Mouse (Mus musculus): ENCODE data around the gene Aire.

Gene Aire

GRCm38 (mm10) chr10:78043406-78043836 lies at the start of gene Aire:
Aire (minus strand) TSS chr10:78043610.
- no peak for DNase-seq (ENCODE audit: low read depth, low spot score)

DNA sequence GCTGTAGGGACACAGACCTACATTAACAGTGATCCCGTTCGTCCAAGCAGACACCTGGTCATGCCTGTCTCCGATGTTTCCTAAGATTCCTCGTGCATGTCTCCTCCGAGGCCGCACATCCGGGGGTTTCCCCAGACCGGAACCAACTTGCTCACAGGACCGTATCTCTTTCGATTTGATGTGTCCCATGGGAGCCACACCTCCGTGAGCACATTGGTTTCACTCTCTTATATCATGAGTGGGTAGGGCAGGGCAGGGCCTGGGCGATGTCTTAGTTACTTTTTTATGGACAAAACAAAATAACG lies 49.3 kb upstream of the Aire start:
- DNase-seq (ENCODE audit: low read depth, low spot score) = no peak

DNA sequence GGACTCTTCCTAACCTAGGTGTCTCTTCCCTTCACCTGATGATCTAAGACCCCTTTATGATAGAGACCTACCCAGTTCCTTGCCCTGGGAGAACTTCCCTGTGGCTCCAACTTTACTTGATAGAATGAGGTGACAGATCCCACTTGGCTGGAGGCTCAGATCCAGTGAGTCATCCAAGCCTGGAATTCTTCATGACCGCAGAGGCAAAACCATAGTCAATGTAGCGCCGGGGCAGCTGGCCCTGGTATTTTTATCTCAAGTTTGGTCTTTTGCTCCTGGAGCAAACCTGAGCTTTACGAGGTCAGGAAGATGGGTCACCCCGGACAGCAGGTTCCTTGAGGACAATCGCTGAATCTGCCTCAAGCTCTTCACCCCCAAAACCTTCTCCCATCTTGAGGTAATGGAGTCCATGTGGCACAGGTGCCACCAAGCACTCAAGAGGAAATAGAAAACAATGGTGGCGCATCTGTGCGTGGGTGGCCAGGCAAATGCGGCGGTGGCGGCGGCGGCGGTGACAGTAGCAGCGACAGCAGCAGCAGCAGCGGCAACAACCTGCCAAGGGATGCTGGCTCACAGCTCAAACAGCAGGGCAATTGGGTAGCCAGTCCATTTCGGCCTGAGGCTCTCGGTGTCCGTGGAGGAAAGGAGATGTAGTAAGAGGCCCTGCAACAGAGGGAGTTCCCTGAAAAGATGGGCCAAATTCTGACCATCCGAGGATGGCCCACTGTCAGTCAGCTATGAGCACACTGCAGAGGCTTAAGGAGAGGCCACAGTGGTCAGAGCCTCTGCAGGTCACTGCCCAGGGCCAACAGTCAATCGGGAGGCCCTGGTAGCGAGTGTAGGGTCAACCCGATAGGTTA lies 48.7 kb upstream of the Aire start:
- DNase-seq (ENCODE audit: low read depth, low spot score) = no peak

DNA sequence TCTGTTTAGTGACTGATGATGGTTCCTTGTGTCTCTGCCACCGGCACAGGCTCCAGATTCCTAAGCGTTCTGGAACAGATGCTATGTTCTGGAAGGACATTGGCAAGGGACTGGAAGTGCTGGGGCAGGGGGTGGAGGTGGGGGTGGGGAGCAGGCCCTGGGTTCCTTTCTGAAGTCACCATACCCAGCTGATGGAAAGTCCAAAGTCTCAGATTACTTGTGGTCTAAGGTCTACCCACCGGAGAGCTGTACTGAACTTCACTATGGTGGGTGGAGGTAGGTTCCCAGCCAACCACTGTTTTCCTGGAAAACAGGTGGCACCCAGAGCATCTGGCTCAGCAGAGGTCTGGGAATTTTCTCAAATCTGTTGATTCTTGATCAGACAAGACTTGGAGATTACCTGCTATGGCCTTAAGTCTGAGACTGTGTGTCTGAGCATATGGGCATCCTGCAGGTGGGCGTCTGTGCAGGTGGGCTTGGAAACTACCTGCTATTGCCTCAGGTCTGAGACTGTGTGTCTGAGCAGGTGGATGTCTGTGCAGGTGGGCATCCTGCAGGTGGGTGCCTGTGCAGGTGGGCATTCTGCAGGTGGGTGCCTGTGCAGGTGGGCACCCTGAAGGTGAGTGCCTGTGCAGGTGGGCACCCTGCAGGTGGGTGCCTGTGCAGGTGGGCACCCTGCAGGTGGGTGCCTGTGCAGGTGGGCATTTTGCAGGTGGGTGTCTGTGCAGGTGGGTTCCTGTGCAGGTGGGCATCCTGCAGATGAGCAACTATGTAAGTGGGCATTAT lies 47.5 kb upstream of the Aire start:
- DNase-seq (ENCODE audit: low read depth, low spot score) = no peak

GRCm38 (mm10) chr10:78090246-78090645 lies 46.8 kb upstream of the Aire start:
- no peak for DNase-seq (ENCODE audit: low read depth, low spot score)

- no peak for DNase-seq (ENCODE audit: low read depth, low spot score)
These were observed 43.7 kb upstream of the Aire start for GRCm38 (mm10) chr10:78087101-78087511.

- no peak for DNase-seq (ENCODE audit: low read depth, low spot score)
These were observed 43.1 kb upstream of the Aire start for GRCm38 (mm10) chr10:78086444-78087061.

DNA sequence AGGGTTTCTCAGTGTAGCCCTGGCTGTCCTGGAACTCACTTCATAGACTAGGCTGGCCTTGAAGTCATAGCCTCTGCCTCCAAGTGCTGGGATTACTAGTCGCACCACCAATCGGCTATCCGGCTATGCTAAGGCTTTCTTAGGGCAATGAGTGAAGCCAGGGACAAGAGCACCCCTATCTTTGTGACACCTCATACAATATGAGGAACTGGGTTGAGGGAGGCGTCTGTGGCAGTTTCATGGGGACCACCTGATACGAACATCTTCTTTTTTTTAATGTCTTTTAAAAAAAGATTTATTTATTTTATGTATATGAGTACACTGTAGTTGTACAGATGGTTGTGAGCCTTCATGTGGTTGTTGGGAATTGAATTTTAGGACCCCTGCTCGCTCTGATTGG lies 42.3 kb upstream of the Aire start:
- no peak for DNase-seq (ENCODE audit: low read depth, low spot score)

- DNase-seq (ENCODE audit: low read depth, low spot score) = no peak
These were observed 40.7 kb upstream of the Aire start for GRCm38 (mm10) chr10:78084073-78084472.

GRCm38 (mm10) chr10:78079955-78080591 lies 36.7 kb upstream of the Aire start:
- no peak for DNase-seq (ENCODE audit: low read depth, low spot score)

DNA sequence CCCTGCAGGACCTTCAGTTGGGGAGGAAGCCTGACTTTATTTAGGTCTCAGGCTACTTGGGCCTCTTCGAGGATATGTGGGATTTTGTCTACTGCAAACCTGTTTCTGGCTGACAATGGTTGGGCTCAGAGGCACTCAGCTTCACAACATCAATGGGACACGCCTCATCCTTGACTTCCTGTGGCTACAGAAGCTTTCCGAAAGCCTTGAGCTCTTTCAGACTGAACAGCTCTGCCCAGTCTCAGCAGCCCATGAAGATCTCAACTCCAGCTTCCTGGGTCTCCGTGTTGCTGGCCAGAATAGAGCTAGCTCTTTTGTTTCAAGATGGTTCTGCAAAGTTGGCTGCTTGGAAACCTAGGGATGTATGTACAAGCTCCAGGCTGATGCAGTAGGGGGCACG lies 34.9 kb upstream of the Aire start:
- no peak for DNase-seq (ENCODE audit: low read depth, low spot score)

- no peak for DNase-seq (ENCODE audit: low read depth, low spot score)
These were observed 34.5 kb upstream of the Aire start for GRCm38 (mm10) chr10:78077862-78078261.

DNA sequence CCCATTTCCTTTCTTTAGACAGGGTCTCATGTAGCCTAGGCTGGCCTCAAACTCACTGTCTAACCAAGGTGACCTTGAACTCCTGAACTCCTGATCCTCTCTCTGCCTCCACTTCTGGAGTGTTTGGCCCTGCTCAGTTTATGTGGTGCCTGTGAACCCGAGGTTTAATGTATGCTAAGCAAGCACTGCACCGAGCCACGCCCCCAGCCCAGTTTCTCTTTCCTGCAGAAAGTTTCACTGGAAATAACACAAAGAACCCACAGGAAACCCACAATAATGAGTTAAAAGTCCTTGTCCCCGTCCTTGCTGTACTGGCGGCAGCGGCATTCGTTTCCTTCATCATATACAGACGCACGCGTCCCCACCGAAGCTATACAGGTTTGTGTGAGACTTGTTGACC lies 31.6 kb upstream of the Aire start:
- DNase-seq (ENCODE audit: low read depth, low spot score) = no peak

- no peak for DNase-seq (ENCODE audit: low read depth, low spot score)
These were observed 30.7 kb upstream of the Aire start for GRCm38 (mm10) chr10:78074151-78074550.

GRCm38 (mm10) chr10:78069101-78070011 lies 25.9 kb upstream of the Aire start, which contains the start of gene Icosl:
Icosl (plus strand) TSS chr10:78069302.
- DNase-seq (ENCODE audit: low read depth, low spot score) = no peak

- DNase-seq (ENCODE audit: low read depth, low spot score) = no peak
These were observed 25.1 kb upstream of the Aire start for GRCm38 (mm10) chr10:78068541-78068940.

DNA sequence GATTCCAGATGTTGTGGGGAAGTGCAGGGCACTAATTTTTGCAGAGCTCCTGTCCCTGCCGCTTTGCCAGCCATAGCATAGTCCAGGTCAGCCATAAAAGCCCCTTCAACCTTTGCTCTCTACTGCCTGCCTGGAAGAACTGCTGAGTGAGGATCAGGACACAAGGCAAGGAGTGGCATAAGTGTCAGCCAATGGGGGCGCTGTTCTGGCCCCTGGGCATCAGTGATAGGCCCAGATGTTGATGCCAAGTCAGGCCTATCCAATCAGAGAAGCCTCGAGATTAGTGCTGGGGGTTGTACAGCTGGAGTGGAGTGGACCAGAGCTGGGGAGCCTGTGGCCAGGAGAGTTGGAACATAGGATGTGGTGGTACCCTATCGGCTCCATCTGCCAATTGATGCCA lies 23.8 kb upstream of the Aire start:
- DNase-seq (ENCODE audit: low read depth, low spot score) = no peak

GRCm38 (mm10) chr10:78063122-78063521 lies 19.7 kb upstream of the Aire start:
- DNase-seq (ENCODE audit: low read depth, low spot score) = no peak

- no peak for DNase-seq (ENCODE audit: low read depth, low spot score)
These were observed 13.6 kb upstream of the Aire start for GRCm38 (mm10) chr10:78057056-78057455.

GRCm38 (mm10) chr10:78054633-78055565 lies 11.5 kb upstream of the Aire start:
- no peak for DNase-seq (ENCODE audit: low read depth, low spot score)

Measured in brain, embryonic 18.5 days (tissue).